Mouse (Mus musculus): Measurements from ENCODE around the gene Dhrs13. TPM values are rescaled to one million over a fixed set of nuclear protein-coding genes. Genes with fewer than 3 reads are reported as not detected.

Gene Dhrs13
- polyA plus RNA-seq, 1 experiment from 2014 or later, result 17.0 TPM

GRCm38 (mm10) chr11:78079961-78080921, 48.2 kb downstream of the Dhrs13 start, which contains the start of gene Eral1:
Gene Eral1, minus strand, starts transcription at chr11:78080383.
- Histone ChIP-seq H3K27me3 (ENCODE audit: insufficient read depth, poor library complexity, severe bottlenecking) (no peaks in the 10 kb centered on the region), H3K36me3 (peaks cover 31% of the 10 kb centered on the region), H3K27ac (peak within 1 kb of the TSS; percentile 88), H3K4me3 (peak within 1 kb of the TSS; percentile 64), H3K4me1 (replicated peaks) (peaks cover 18% of the 10 kb centered on the region), H3K9me3 (no peaks in the 10 kb centered on the region)
- 1% methylated on average over 42 of the region's 42 CpGs for WGBS
- DNase-seq (ENCODE audit: low spot score), result peak; percentile 82

GRCm38 (mm10) chr11:78083595-78083994, 51.5 kb downstream of the Dhrs13 start:
- Histone ChIP-seq H3K27ac (no peak overlapping the region), H3K4me3 (no peak overlapping the region), H3K9me3 (no peaks in the 10 kb centered on the region), H3K36me3 (no peaks in the 10 kb centered on the region), H3K27me3 (ENCODE audit: insufficient read depth, poor library complexity, severe bottlenecking) (no peaks in the 10 kb centered on the region), H3K4me1 (replicated peaks) (peaks cover 18% of the 10 kb centered on the region)
- 44% methylated on average over 1 of the region's 1 CpGs for WGBS
- DNase-seq (ENCODE audit: low spot score), result no peak

DNA sequence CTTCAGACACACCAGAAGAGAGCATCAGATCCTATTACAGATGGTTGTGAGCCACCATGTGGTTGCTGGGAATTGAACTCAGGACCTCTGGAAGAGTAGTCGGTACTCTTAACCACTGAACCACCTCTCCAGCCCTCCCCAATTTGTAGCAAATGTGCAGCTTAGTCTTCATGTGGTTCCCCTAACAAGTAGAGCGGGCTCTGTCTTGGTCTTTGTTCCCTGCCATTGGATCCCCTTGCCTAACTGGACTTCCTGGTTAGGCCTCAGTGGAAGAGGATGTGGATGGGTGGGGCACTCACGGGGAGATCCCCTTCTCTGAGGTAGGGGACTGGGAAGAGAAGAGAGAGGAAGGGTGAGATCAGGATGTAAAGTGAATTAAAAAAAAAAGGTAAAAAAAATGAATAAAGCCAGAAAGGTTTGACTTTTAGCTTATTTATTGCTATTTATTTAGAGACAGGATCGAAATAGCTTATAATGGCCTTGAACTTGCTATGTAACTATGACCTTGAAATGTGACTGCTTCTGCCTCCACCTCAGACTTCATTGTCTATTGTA, 54.9 kb downstream of the Dhrs13 start:
- no peaks in the 10 kb centered on the region for H3K27me3 ChIP-seq (ENCODE audit: insufficient read depth, poor library complexity, severe bottlenecking)
- H3K9me3 ChIP-seq, result no peaks in the 10 kb centered on the region
- 78% methylated on average over 4 of the region's 4 CpGs for WGBS
- no peak for DNase-seq (ENCODE audit: low spot score)
- no peak overlapping the region for H3K27ac ChIP-seq
- H3K4me1 ChIP-seq (replicated peaks), result no peaks in the 10 kb centered on the region
- H3K4me3 ChIP-seq, result no peak overlapping the region
- H3K36me3 ChIP-seq, result no peaks in the 10 kb centered on the region

MicroRNAs within 50 kb of the gene (microRNA counts, 519-probe panel; counts per million panel counts)
- microRNA mmu-miR-144 (1,255 counts per million, percentile 77 among the panel's probes with 10 or more counts), microRNA mmu-miR-451 (1,255 counts per million, percentile 77 among the panel's probes with 10 or more counts)

Other genes with a start within 250 kb of the Dhrs13 start
- gene Gm10277, start 244.5 kb upstream of the Dhrs13 start, polyA plus RNA-seq (2016; fragmentation: Nextera tagmentation; extraction: Ambion mirVana), result 1.5 and 2.0 TPM in 2 replicates
- gene Pipox, start 138.2 kb upstream of the Dhrs13 start, polyA plus RNA-seq (2016; fragmentation: Nextera tagmentation; extraction: Ambion mirVana), result 7.3 and 13.1 TPM in 2 replicates
- 8.8 and 19.3 TPM in 2 replicates for gene Sez6, start 101.5 kb upstream of the Dhrs13 start, polyA plus RNA-seq (2016; fragmentation: Nextera tagmentation; extraction: Ambion mirVana)
- gene Phf12, start 49.5 kb upstream of the Dhrs13 start, polyA plus RNA-seq (2016; fragmentation: Nextera tagmentation; extraction: Ambion mirVana), result 14.5 and 19.7 TPM in 2 replicates
- gene Flot2, start 5.7 kb downstream of the Dhrs13 start, polyA plus RNA-seq (2016; fragmentation: Nextera tagmentation; extraction: Ambion mirVana), result 73.0 and 76.3 TPM in 2 replicates
- gene Eral1, start 48.1 kb downstream of the Dhrs13 start, polyA plus RNA-seq (2016; fragmentation: Nextera tagmentation; extraction: Ambion mirVana), result 40.6 and 41.4 TPM in 2 replicates
- 29.2 and 33.8 TPM in 2 replicates for gene Fam222b, start 62.4 kb downstream of the Dhrs13 start, polyA plus RNA-seq (2016; fragmentation: Nextera tagmentation; extraction: Ambion mirVana)
- gene Traf4, start 133.3 kb downstream of the Dhrs13 start, polyA plus RNA-seq (2016; fragmentation: Nextera tagmentation; extraction: Ambion mirVana), result 124 and 163 TPM in 2 replicates
- 11.3 and 12.1 TPM in 2 replicates for gene Nek8, start 144.4 kb downstream of the Dhrs13 start, polyA plus RNA-seq (2016; fragmentation: Nextera tagmentation; extraction: Ambion mirVana)
- gene Tlcd1, start 144.4 kb downstream of the Dhrs13 start, polyA plus RNA-seq (2016; fragmentation: Nextera tagmentation; extraction: Ambion mirVana), result 7.0 and 8.9 TPM in 2 replicates
- 1,007 and 1,099 TPM in 2 replicates for gene Rpl23a, start 151.3 kb downstream of the Dhrs13 start, polyA plus RNA-seq (2016; fragmentation: Nextera tagmentation; extraction: Ambion mirVana)
- gene Rab34, start 156.2 kb downstream of the Dhrs13 start, polyA plus RNA-seq (2016; fragmentation: Nextera tagmentation; extraction: Ambion mirVana), result 71.8 and 80.5 TPM in 2 replicates
- 1.6 and 1.8 TPM in 2 replicates for gene Proca1, start 161.1 kb downstream of the Dhrs13 start, polyA plus RNA-seq (2016; fragmentation: Nextera tagmentation; extraction: Ambion mirVana)
- 53.6 and 63.8 TPM in 2 replicates for gene Sdf2, start 213.5 kb downstream of the Dhrs13 start, polyA plus RNA-seq (2016; fragmentation: Nextera tagmentation; extraction: Ambion mirVana)
- 35.0 and 36.3 TPM in 2 replicates for gene Supt6, start 213.7 kb downstream of the Dhrs13 start, polyA plus RNA-seq (2016; fragmentation: Nextera tagmentation; extraction: Ambion mirVana)
- 53.2 and 65.6 TPM in 2 replicates for gene 2610507B11Rik, start 229.5 kb downstream of the Dhrs13 start, polyA plus RNA-seq (2016; fragmentation: Nextera tagmentation; extraction: Ambion mirVana)